8 mouse cellular contexts compared by ENCODE assay signal in genomic region chr3:153148887-153149286, GRCm38 (mm10).
DNase-seq lines count a peak whose midpoint lies in the region; ATAC-seq lines count a peak whose summit lies in the region.

No protein-coding gene starts in this region.

- H3K9me3 ChIP-seq in intestine, embryonic 16.5 days (ENCODE audit: control insufficient read depth, low read length): no peaks in the 10 kb centered on the region
- H3K9me3 ChIP-seq in liver, embryonic 16.5 days (replicated peaks; ENCODE audit: control insufficient read depth, low read length): no peaks in the 10 kb centered on the region

- no peak overlapping the region for H3K4me2 ChIP-seq in intestine, embryonic 16.5 days (ENCODE audit: low read depth, low read length)
- H3K4me2 ChIP-seq in liver, embryonic 16.5 days (ENCODE audit: low read depth, low read length): no peak overlapping the region

- DNase-seq in gastrocnemius, postnatal 10 days: peak; percentile 8
- no peak for DNase-seq in gastrocnemius, postnatal 14 days
- DNase-seq in MEL-GATA-1-ER (ENCODE audit: extremely low read depth, low read depth): peak; percentile 8
- DNase-seq in cerebellum, adult 11 months: no peak
- no peak for DNase-seq in urinary bladder, postnatal 25 days (ENCODE audit: low spot score)
- no peak for DNase-seq in cerebellum, adult 8-10 months

- H3K9ac ChIP-seq in intestine, embryonic 16.5 days (ENCODE audit: low read depth, low read length): no peak overlapping the region
- H3K9ac ChIP-seq in liver, embryonic 16.5 days (ENCODE audit: low read depth, low read length): no peak overlapping the region

- no peaks in the 10 kb centered on the region for H3K27me3 ChIP-seq in intestine, embryonic 16.5 days (replicated peaks; ENCODE audit: control insufficient read depth, insufficient read depth, low read length)
- H3K27me3 ChIP-seq in liver, embryonic 16.5 days (ENCODE audit: control insufficient read depth, insufficient read depth, low read depth, low read length): no peaks in the 10 kb centered on the region

- H3K36me3 ChIP-seq in intestine, embryonic 16.5 days (ENCODE audit: control insufficient read depth, insufficient read depth, low read length): no peaks in the 10 kb centered on the region
- no peaks in the 10 kb centered on the region for H3K36me3 ChIP-seq in liver, embryonic 16.5 days (ENCODE audit: control insufficient read depth, insufficient read depth)

- H3K27ac ChIP-seq in intestine, embryonic 16.5 days (ENCODE audit: low read length): no peak overlapping the region
- no peak overlapping the region for H3K27ac ChIP-seq in liver, embryonic 16.5 days (ENCODE audit: low read length)

- intact Hi-C loops in gastrocnemius, postnatal 14 days (cut with DNase I; ENCODE audit: low total_unique reads): no loop called here

- no peaks in the 10 kb centered on the region for H3K4me1 ChIP-seq in intestine, embryonic 16.5 days (ENCODE audit: control insufficient read depth, insufficient read depth, low read length)
- no peaks in the 10 kb centered on the region for H3K4me1 ChIP-seq in liver, embryonic 16.5 days (ENCODE audit: control insufficient read depth, low read depth, low read length)

- no peak overlapping the region for H3K4me3 ChIP-seq in intestine, embryonic 16.5 days (ENCODE audit: low read length)
- no peak overlapping the region for H3K4me3 ChIP-seq in liver, embryonic 16.5 days (ENCODE audit: low read depth, low read length)

- WGBS in intestine, embryonic 16.5 days: 9% methylated on average over 2 of the region's 2 CpGs
- 0% methylated on average over 2 of the region's 2 CpGs for WGBS in liver, embryonic 16.5 days (ENCODE audit: insufficient replicate concordance)

- ATAC-seq in intestine, embryonic 16.5 days: peak; percentile 100
- peak; percentile 86 for ATAC-seq in liver, embryonic 16.5 days (ENCODE audit: low read depth)

Comparison
In these comparisons a context has a peak if more than half of its experiments do, and no peak if none do; other contexts are left out.
1. DNase-seq: peak in gastrocnemius, postnatal 10 days (single experiment) and MEL-GATA-1-ER (single experiment); none in gastrocnemius, postnatal 14 days (single experiment), cerebellum, adult 11 months (single experiment), urinary bladder, postnatal 25 days (single experiment) and cerebellum, adult 8-10 months (single experiment).